Mouse (Mus musculus) liver, embryonic 14.5 days (tissue): ENCODE measurements around the gene Muc1. TPM values are rescaled to one million over a fixed set of nuclear protein-coding genes. Genes with fewer than 3 reads are reported as not detected.

ENCODE experiments used
- ATAC-seq: fragments of 200-750 bp; cut with Nextera tagmentation; 2 replicates; pipeline ENCODE4 v1.8.0; 2017; ENCODE audit warnings: moderate number of reproducible peaks, mild to moderate bottlenecking, moderate library complexity; ENCODE audit not compliant: insufficient read depth
- DNase-seq, 3 experiments: peaks; one replicate each; pipeline ENCODE4 v3.0.0-alpha.2; 2012 to 2013; ENCODE audit warnings: low read depth in 3 of 3, low spot score in 3 of 3
- H3K27ac ChIP-seq: fragments of 300-500 bp; sonication (generic); 2 replicates; pipeline ENCODE4 v1.5.1; 2014; ENCODE audit warnings: moderate library complexity, mild to moderate bottlenecking, control low read depth, inconsistent platforms
- H3K27me3 ChIP-seq: fragments of 300-500 bp; sonication (generic); 2 replicates; pipeline ENCODE4 v1.6.1; 2014; ENCODE audit warnings: mild to moderate bottlenecking, low read length, moderate library complexity; ENCODE audit not compliant: control insufficient read depth, insufficient read depth
- H3K36me3 ChIP-seq: fragments of 300-500 bp; sonication (generic); replicated peaks from 2 replicates; pipeline ENCODE4 v1.6.1; 2014; ENCODE audit warnings: low read depth; ENCODE audit not compliant: control insufficient read depth, insufficient read depth
- H3K4me1 ChIP-seq, 2 experiments: fragments of 200-500 bp in 1 of 2; fragments of 300-500 bp in 1 of 2; sonication (generic) in 1 of 2; replicated peaks; 2 replicates each; pipeline ENCODE4 v1.6.1; 2012 to 2014; ENCODE audit warnings: antibody characterized with exemption in 1 of 2, inconsistent platforms in 1 of 2, low read length in 1 of 2; ENCODE audit not compliant: control insufficient read depth in 2 of 2, insufficient read depth in 2 of 2
- H3K4me2 ChIP-seq: fragments of 300-500 bp; sonication (generic); 2 replicates; pipeline ENCODE4 v1.6.1; 2014; ENCODE audit warnings: low read depth, mild to moderate bottlenecking, control low read depth, moderate library complexity
- H3K4me3 ChIP-seq, 2 experiments: fragments of 200-500 bp in 1 of 2; fragments of 300-500 bp in 1 of 2; sonication (generic) in 1 of 2; 2 replicates each; pipeline ENCODE4 v1.5.1; 2012 to 2014; ENCODE audit warnings: low read depth in 2 of 2, low read length in 2 of 2, mild to moderate bottlenecking in 2 of 2, control low read depth in 1 of 2, inconsistent platforms in 1 of 2, moderate library complexity in 1 of 2; ENCODE audit not compliant: insufficient read depth in 1 of 2
- H3K9ac ChIP-seq: fragments of 300-500 bp; sonication (generic); replicated peaks from 2 replicates; pipeline ENCODE4 v1.6.1; 2014; ENCODE audit warnings: mild to moderate bottlenecking, control low read depth, moderate library complexity
- H3K9me3 ChIP-seq: fragments of 300-500 bp; sonication (generic); 2 replicates; pipeline ENCODE4 v1.6.1; 2016; ENCODE audit warnings: low read length, mixed read lengths; ENCODE audit not compliant: control insufficient read depth
- CTCF ChIP-seq: IDR thresholded peaks from 2 replicates; pipeline ENCODE4 v1.5.1; 2016; ENCODE audit warnings: antibody characterized with exemption, low read depth, control low read depth
- EP300 ChIP-seq: IDR thresholded peaks from 2 replicates; pipeline ENCODE4 v1.6.1; 2016; ENCODE audit warnings: antibody characterized with exemption, low read depth
- WGBS: fragments of 180-500 bp; shearing (Covaris S2); extraction: QIAGEN DNeasy Blood & Tissue Kit; methylation state at CpG from one replicate; pipeline ENCODE4 v1.1.7; 2014; ENCODE audit not compliant: insufficient replicate concordance; 5-methylcytosine and 5-hydroxymethylcytosine counted together
- polyA plus RNA-seq, 2 experiments: library from polyadenylated mRNA; depleted of rRNA in 1 of 2; stranded (reverse) in 1 of 2; unstranded in 1 of 2; fragments of >200 nt; fragmentation: Nextera tagmentation in 1 of 2; extraction: Ambion mirVana in 1 of 2; gene quantifications; 2 replicates each; pipeline versions ENCODE4 v1.2.1 to v1.2.3; 2012 to 2014

Gene Muc1
- polyA plus RNA-seq, 2 experiments: 0.08 to 0.18 TPM

DNA sequence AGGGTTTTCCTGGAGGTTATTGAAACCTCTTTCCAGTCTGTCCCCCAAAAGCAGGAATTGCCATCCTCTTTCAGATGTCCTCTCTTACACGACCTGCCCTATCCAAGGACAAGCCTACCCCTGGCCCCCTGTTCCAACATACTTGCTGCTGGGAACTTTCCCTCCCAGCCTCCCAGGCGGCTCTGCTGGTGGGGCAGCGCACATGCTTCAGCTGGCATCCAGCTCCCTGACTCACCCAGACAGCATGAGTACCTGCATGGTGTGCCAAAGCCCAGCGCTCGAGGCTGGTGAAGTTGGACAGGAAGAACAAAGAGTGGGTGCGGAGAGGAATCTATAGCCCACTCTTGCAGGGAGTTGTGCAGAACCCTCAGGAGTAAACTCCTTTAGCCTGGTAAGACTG lies 42.0 kb downstream of the Muc1 start:
- WGBS: 77% methylated on average over 6 of the region's 6 CpGs
- no peak for ATAC-seq
- H3K27me3 ChIP-seq: no peaks in the 10 kb centered on the region
- no peak for DNase-seq
- no peak overlapping the region for H3K27ac ChIP-seq
- no peaks in the 10 kb centered on the region for H3K36me3 ChIP-seq
- no peak overlapping the region; the same call in 1 of the 2 replicates for H3K9ac ChIP-seq
- no peaks in the 10 kb centered on the region for H3K9me3 ChIP-seq
- TF ChIP-seq CTCF (no peak), EP300 (no peak)
- no peak overlapping the region; a peak in 1 of 4 replicates for H3K4me3 ChIP-seq
- peaks cover 7 to 14% of the 10 kb centered on the region in 2 experiments for H3K4me1 ChIP-seq
- H3K4me2 ChIP-seq: peak overlapping the region; percentile 82

DNA sequence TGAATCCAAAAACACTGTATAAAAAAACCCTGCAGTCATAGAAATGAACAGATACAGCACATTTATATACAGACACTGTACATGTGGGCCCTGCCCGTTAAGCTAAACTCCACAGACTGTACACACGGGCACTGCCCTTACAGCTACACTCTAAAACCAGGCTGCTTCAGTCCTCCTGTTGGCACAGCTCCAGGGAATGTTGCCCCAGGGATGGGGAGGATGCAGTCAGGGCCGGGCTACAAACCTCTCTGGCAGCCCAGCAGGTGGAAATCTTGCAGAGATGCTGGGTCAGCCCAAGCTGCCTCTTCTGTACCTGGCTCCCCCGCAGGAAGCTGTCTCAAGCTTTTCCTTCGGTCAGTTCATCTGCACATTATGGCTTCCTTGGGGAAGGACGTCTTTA lies 42.9 kb downstream of the Muc1 start:
- TF ChIP-seq CTCF (no peak), EP300 (no peak)
- no peaks in the 10 kb centered on the region; the same call in 1 of the 2 replicates for H3K27me3 ChIP-seq
- no peak overlapping the region for H3K9ac ChIP-seq
- H3K4me2 ChIP-seq: no peak overlapping the region
- 58% methylated on average over 6 of the region's 6 CpGs for WGBS
- ATAC-seq (no peak), DNase-seq (no peak)
- peaks cover 7 to 12% of the 10 kb centered on the region in 2 experiments for H3K4me1 ChIP-seq
- no peaks in the 10 kb centered on the region for H3K9me3 ChIP-seq
- no peak overlapping the region for H3K4me3 ChIP-seq
- no peaks in the 10 kb centered on the region for H3K36me3 ChIP-seq
- H3K27ac ChIP-seq: no peak overlapping the region

DNA sequence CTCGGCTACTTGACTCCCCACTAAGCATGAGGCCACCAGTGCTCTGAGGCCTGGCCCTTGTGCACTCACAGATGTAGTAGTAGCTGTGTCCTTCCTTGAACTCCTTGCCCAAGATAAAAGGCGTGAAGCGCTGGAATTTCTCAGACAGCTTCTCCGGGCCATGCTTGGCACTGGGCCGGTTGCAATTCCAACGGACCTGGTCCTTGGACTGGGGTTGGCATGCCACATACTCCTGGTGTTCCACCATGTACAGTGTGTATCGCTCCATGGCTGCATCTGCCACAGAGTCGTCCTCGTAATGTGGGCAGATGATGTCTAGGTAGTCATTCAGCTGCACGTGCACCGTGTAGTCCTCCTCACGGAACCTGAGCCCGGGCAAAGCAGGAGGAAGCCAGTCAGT lies 47.2 kb downstream of the Muc1 start:
- WGBS: 80% methylated on average over 13 of the region's 13 CpGs
- no peak overlapping the region for H3K9ac ChIP-seq
- H3K27me3 ChIP-seq: peaks cover 35% of the 10 kb centered on the region
- no peak overlapping the region for H3K27ac ChIP-seq
- H3K4me2 ChIP-seq: no peak overlapping the region
- no peaks in the 10 kb centered on the region for H3K4me1 ChIP-seq
- DNase-seq (no peak), ATAC-seq (no peak)
- TF ChIP-seq CTCF (no peak), EP300 (no peak)
- no peaks in the 10 kb centered on the region for H3K36me3 ChIP-seq
- H3K4me3 ChIP-seq: no peak overlapping the region
- H3K9me3 ChIP-seq: no peaks in the 10 kb centered on the region

DNA sequence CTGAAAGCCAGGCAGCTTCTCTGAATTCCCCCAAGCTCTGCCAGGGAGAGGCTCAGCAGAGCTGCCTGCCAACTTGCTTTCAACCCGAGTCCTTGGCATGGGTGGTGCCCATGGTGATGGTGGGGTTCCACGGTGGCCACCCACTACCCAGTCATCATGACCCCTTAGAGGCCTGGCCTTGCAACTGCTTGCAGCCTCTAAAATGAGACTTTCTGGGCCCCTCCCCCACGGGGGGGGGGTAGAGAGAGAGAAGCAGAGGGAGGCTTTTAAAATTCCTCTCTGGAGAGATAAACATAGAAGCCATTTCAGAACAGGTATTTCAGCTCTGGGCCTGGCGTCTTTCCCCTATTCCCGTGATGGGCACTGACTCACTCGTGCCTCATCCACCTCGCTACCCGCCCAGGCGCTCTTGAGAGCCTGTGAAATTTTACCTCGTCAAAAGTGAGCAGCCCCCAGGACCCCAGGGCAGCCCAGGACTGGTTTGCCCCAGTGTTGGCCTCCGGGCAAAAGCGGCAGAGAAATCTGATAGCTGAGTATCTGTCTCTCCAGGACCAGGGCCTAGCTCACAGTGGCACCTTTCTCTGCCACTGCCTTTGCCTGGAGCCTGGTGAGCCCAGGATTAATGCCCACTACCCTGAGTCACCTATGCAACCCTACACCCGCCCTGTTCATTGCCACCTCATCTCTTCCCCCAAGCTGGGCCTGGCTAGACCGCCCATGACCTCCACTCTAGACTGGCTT lies 48.6 kb downstream of the Muc1 start:
- Histone ChIP-seq H3K9ac (no peak overlapping the region), H3K4me1 (no peaks in the 10 kb centered on the region), H3K4me2 (peak overlapping the region; percentile 48), H3K9me3 (no peaks in the 10 kb centered on the region), H3K36me3 (no peaks in the 10 kb centered on the region), H3K27me3 (peaks cover 44% of the 10 kb centered on the region), H3K4me3 (no peak overlapping the region), H3K27ac (no peak overlapping the region)
- WGBS: 37% methylated on average over 14 of the region's 14 CpGs
- no peak for DNase-seq
- ATAC-seq: no peak
- TF ChIP-seq EP300 (no peak), CTCF (no peak)

DNA sequence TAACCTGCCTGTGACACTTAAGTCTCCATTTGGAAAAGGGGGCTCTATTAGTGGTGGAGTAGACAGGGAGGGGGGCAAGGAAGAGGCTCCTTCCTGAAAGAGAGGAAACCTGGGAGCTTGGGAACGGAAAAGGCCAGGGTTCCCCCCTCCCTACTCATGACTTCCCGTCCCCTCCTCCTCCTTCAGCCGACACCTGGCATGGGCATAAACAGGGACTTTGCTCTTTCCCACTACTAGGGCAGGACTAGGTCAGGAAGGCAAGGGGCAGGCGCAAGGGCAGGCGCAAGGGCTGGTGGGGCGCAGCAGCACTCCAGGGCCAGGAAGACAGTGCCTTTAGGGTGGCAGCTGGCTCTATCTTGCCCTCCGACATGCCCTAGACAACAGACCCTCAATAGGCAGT lies 49.2 kb downstream of the Muc1 start:
- Histone ChIP-seq H3K9ac (no peak overlapping the region), H3K27me3 (peaks cover 44% of the 10 kb centered on the region), H3K27ac (no peak overlapping the region), H3K4me2 (peak overlapping the region; percentile 48), H3K36me3 (no peaks in the 10 kb centered on the region), H3K4me1 (no peaks in the 10 kb centered on the region), H3K9me3 (no peaks in the 10 kb centered on the region), H3K4me3 (peak overlapping the region in 1 of 2 experiments; percentile 49; a peak in 1 of 4 replicates)
- peak; percentile 25; the same call in 1 of the 2 replicates for ATAC-seq
- TF ChIP-seq CTCF (no peak), EP300 (no peak)
- DNase-seq: no peak
- WGBS: 53% methylated on average over 7 of the region's 7 CpGs
